Mouse (Mus musculus): ENCODE results near the gene Btbd3.

DNA sequence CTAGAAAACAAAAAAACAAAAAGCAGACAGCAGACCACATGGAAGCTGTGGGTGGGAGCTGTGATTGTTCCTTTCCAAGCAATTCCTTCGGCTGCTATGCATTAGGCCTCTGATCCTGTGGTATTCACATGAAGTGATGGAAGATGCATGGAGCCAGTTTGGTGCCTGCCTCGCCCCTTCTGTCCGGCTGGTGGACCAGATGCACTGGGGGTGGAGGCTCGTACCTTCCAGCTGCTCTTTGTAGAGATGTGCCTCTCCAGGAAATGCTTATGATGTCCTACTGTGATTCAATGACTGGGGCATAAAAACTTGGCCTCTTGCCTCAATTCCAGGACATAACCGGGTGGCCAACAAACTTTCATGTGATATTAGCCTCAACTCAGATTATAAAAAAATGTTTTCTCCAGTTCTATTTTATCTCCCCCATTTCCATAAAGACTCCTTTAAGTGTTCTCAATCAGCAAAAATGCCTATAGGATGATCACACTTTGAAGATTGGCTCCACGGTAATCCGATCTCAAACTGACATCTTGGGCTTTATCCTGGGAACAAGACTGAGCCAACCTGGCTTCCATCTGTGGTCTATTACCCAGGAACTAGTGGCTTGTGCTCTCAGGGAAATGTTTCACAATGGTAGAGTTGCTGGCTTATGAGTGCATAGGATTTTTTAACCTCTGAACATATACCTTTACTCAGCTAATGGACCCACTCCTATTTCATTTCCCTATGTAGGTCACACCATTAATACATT, 331.6 kb downstream of the Btbd3 start:
- TF ChIP-seq EP300 (IDR thresholded peaks at IDR 0.05; ENCODE audit: low read depth): no peak
- TF ChIP-seq CTCF (IDR thresholded peaks at IDR 0.05; ENCODE audit: low read depth): no peak
